Mouse (Mus musculus) limb, embryonic 10.5 days (tissue): ENCODE measurements around the gene Ankrd24. TPM values are rescaled to one million over a fixed set of nuclear protein-coding genes. Genes with fewer than 3 reads are reported as not detected.

Source experiments
- DNase-seq: peaks from one replicate; pipeline ENCODE4 v3.0.0-alpha.2; 2017; ENCODE audit warnings: low spot score
- H3K27ac ChIP-seq: fragments of 300-500 bp; sonication (generic); 2 replicates; pipeline ENCODE4 v1.5.1; 2016; ENCODE audit warnings: mild to moderate bottlenecking
- H3K27me3 ChIP-seq: fragments of 300-500 bp; sonication (generic); 2 replicates; pipeline ENCODE4 v1.6.1; 2016; ENCODE audit warnings: low read depth, mild to moderate bottlenecking; ENCODE audit not compliant: poor library complexity, severe bottlenecking
- H3K36me3 ChIP-seq: fragments of 300-500 bp; sonication (generic); 2 replicates; pipeline ENCODE4 v1.6.1; 2016; ENCODE audit warnings: mild to moderate bottlenecking, moderate library complexity
- H3K4me1 ChIP-seq: fragments of 300-500 bp; sonication (generic); 2 replicates; pipeline ENCODE4 v1.6.1; 2016
- H3K4me3 ChIP-seq: fragments of 300-500 bp; sonication (generic); 2 replicates; pipeline ENCODE4 v1.5.1; 2016; ENCODE audit warnings: mild to moderate bottlenecking, moderate library complexity
- H3K9me3 ChIP-seq: fragments of 300-500 bp; sonication (generic); replicated peaks from 2 replicates; pipeline ENCODE4 v1.6.1; 2016; ENCODE audit warnings: mild to moderate bottlenecking
- whole genome bisulfite sequencing: fragments of 180-500 bp; shearing (Covaris S2); methylation state at CpG from one replicate; pipeline ENCODE4 v1.1.7; 2016; 5-methylcytosine and 5-hydroxymethylcytosine counted together
- polyA plus RNA-seq: library from polyadenylated mRNA; unstranded; fragments of >200 nt; fragmentation: Nextera tagmentation; extraction: Ambion mirVana; gene quantifications from 2 replicates; pipeline ENCODE4 v1.2.1, GENCODE M21; 2016

Gene Ankrd24
- polyA plus RNA-seq, 1 experiment from 2014 or later: 8.6 TPM

GRCm38 (mm10) chr10:81598871-81599270, 29.5 kb upstream of the Ankrd24 start:
- H3K27ac ChIP-seq: peak overlapping the region; percentile 89; the same call in 1 of the 2 replicates
- no peaks in the 10 kb centered on the region for H3K36me3 ChIP-seq
- no peak for DNase-seq
- peaks cover 23% of the 10 kb centered on the region for H3K27me3 ChIP-seq
- H3K4me1 ChIP-seq: peaks cover 93% of the 10 kb centered on the region
- H3K9me3 ChIP-seq: no peaks in the 10 kb centered on the region
- WGBS: 36% methylated on average over 6 of the region's 6 CpGs
- no peak overlapping the region for H3K4me3 ChIP-seq

DNA sequence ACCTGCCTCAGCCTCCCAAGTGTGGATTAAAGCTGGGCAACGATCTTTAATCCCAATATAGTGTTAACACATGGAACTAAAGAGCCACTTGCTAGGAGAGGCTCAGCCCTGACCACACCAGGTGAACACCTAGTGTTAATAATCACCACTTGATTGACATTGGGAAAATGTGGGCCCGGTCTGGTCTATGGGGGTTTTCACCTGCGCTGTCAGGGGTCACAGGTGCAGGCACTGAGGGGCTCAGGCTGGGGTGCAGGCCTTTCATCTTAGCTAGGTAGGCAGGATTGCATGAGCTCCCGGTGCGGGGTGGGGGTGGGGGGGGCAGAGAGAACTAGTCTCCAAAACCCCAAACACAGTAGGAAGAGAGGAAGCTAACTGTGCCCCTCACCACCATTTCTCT, 28.7 kb upstream of the Ankrd24 start:
- 70% methylated on average over 5 of the region's 5 CpGs for WGBS
- no peak overlapping the region for H3K4me3 ChIP-seq
- H3K27ac ChIP-seq: peak overlapping the region; percentile 74; the same call in 1 of the 2 replicates
- H3K36me3 ChIP-seq: no peaks in the 10 kb centered on the region
- no peaks in the 10 kb centered on the region for H3K9me3 ChIP-seq
- peaks cover 16% of the 10 kb centered on the region for H3K27me3 ChIP-seq
- no peak for DNase-seq
- peaks cover 87% of the 10 kb centered on the region for H3K4me1 ChIP-seq

DNA sequence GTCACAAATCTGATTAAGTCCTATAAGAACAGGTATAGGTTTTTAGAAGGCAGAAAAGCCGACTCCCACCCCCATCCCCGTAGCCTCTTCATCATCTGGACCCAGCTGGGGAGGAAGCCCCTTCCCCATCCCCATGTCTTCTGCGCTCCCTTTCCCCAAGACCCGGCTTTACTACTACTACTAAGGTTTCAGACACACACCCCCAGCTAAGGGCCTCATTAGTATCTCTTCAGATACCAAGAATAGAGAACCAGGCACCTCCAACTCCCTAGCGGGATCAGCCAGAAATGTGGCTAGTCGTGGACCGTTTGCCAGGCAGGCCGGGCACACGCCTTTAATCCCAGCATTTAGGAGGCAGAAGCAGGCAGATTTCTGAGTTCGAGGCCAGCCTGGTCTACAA, 28.2 kb upstream of the Ankrd24 start:
- H3K27ac ChIP-seq: peak overlapping the region; percentile 74; the same call in 1 of the 2 replicates
- peaks cover 87% of the 10 kb centered on the region for H3K4me1 ChIP-seq
- 45% methylated on average over 10 of the region's 10 CpGs for WGBS
- DNase-seq: no peak
- H3K4me3 ChIP-seq: no peak overlapping the region
- H3K36me3 ChIP-seq: no peaks in the 10 kb centered on the region
- no peaks in the 10 kb centered on the region for H3K9me3 ChIP-seq
- peaks cover 11% of the 10 kb centered on the region for H3K27me3 ChIP-seq

DNA sequence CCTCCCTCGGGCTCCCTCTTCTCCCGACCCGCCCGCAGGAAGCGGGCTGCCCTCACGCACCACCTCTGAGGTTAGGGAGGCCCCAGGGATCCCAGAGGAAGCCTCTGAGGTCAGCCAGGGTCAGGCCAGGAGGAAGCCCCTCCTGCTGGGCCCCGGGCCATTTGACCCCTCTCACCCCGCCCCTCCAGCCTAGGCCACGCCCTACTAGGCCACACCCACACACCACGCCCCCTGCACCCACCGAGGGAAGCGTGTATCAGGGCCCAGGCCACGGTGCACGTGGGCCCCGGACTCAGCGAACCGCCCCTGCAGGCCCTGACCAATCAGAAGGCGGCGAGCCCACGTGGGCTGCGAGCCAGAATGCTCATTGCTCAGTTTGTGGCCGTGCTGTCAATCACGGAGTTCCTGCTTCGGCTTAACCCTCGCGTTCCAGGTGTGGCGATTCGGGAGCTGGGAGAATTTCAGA, 27.6 kb upstream of the Ankrd24 start, which contains the start of gene Tle6:
Gene Tle6 (minus strand): TSS at position 336 of the 466 bp plus-strand sequence.
- H3K9me3 ChIP-seq: no peaks in the 10 kb centered on the region

GRCm38 (mm10) chr10:81601396-81601905, 26.9 kb upstream of the Ankrd24 start:
- no peaks in the 10 kb centered on the region for H3K9me3 ChIP-seq
- peaks cover 81% of the 10 kb centered on the region for H3K4me1 ChIP-seq
- no peaks in the 10 kb centered on the region for H3K36me3 ChIP-seq
- no peaks in the 10 kb centered on the region for H3K27me3 ChIP-seq
- H3K4me3 ChIP-seq: peak overlapping the region; percentile 32
- 13% methylated on average over 7 of the region's 7 CpGs for WGBS
- H3K27ac ChIP-seq: peak overlapping the region; percentile 74
- DNase-seq: no peak

More for the DNA sequence above, 27.6 kb upstream of the Ankrd24 start, which contains the start of gene Tle6:
- DNase-seq: peak; percentile 100
- Histone ChIP-seq H3K4me1 (peaks cover 87% of the 10 kb centered on the region), H3K27me3 (peaks cover 4% of the 10 kb centered on the region), H3K36me3 (no peaks in the 10 kb centered on the region), H3K4me3 (peak within 1 kb of the TSS; percentile 32), H3K27ac (peak within 1 kb of the TSS; percentile 74)
- WGBS: 0% methylated on average over 28 of the region's 28 CpGs

GRCm38 (mm10) chr10:81602741-81603151, 25.6 kb upstream of the Ankrd24 start:
- 23% methylated on average over 4 of the region's 4 CpGs for WGBS
- H3K4me3 ChIP-seq: no peak overlapping the region
- no peaks in the 10 kb centered on the region for H3K36me3 ChIP-seq
- H3K9me3 ChIP-seq: no peaks in the 10 kb centered on the region
- peaks cover 76% of the 10 kb centered on the region for H3K4me1 ChIP-seq
- DNase-seq: no peak
- no peaks in the 10 kb centered on the region for H3K27me3 ChIP-seq
- H3K27ac ChIP-seq: no peak overlapping the region

- no peak for DNase-seq
- H3K4me3 ChIP-seq: peak overlapping the region; percentile 65; the same call in 1 of the 2 replicates
- peak overlapping the region; percentile 59 for H3K27ac ChIP-seq
- no peaks in the 10 kb centered on the region for H3K9me3 ChIP-seq
- peaks cover 60% of the 10 kb centered on the region for H3K4me1 ChIP-seq
- WGBS: 86% methylated on average over 12 of the region's 12 CpGs
- 0 out of 2 replicates have a peak, but pooled peaks cover 3% of the 10 kb centered on the region for H3K36me3 ChIP-seq
- no peaks in the 10 kb centered on the region for H3K27me3 ChIP-seq
Observed at GRCm38 (mm10) chr10:81604019-81604967, 24.0 kb upstream of the Ankrd24 start.

DNA sequence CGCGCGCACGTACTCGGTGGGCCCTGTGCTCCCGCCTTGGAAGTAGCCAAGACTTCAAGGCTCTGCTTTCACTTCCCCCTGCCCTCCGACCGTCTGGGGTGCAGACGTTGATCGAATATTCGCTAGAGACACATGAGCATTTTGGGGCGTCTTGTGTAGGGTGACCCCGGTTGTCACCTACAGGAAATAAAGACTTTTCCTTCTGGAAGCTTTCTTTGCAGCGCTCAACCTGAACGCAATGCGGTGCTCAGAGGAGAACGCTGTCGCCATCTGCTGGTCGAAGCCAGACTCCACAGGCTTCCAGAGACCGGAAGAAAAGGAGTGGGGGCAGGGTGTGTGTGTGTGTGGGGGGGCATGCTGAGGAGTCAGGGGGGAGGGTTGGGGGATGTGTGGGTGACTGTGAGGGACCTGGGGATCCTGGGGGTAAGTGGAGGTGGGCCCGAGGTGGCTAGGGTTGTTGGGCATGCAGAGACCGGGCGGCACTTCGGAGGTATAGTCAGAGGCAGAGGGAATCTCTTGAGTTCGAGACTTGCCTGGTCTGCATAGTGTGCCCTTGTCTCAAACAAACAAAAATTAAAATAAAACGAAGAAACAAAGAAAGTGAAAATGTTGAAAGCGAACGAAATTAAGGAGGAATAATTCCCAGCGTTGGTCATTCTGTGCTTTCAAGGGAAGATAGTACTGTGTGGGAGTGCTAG, 23.2 kb upstream of the Ankrd24 start:
- peak; percentile 91 for DNase-seq
- Histone ChIP-seq H3K9me3 (no peaks in the 10 kb centered on the region), H3K4me3 (peak overlapping the region; percentile 65), H3K36me3 (0 out of 2 replicates have a peak, but pooled peaks cover 3% of the 10 kb centered on the region), H3K27me3 (no peaks in the 10 kb centered on the region), H3K27ac (peak overlapping the region; percentile 59), H3K4me1 (peaks cover 52% of the 10 kb centered on the region)
- WGBS: 22% methylated on average over 29 of the region's 29 CpGs

DNA sequence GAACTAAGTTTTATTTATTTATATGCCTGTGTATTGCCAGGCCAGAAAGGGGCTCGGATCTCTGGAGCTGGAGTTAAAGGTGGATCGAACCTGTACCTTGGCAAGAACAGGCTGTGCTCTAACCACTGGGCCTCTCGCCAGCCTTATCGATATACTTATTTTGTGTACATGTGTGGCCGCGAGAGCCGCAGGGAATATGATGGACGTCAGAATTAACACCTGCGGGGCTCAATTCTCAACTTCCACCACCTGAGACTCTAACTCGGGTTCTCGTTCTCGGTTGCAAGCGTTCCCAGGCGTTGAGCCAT, 22.7 kb upstream of the Ankrd24 start:
- peak overlapping the region; percentile 65 for H3K4me3 ChIP-seq
- H3K27ac ChIP-seq: peak overlapping the region; percentile 59
- H3K4me1 ChIP-seq: peaks cover 47% of the 10 kb centered on the region
- H3K27me3 ChIP-seq: no peaks in the 10 kb centered on the region
- DNase-seq: no peak
- H3K9me3 ChIP-seq: no peaks in the 10 kb centered on the region
- H3K36me3 ChIP-seq: 0 out of 2 replicates have a peak, but pooled peaks cover 3% of the 10 kb centered on the region
- WGBS: 5% methylated on average over 14 of the region's 14 CpGs

- H3K4me1 ChIP-seq: peaks cover 42% of the 10 kb centered on the region
- peak within 1 kb of the TSS; percentile 65 for H3K4me3 ChIP-seq
- no peaks in the 10 kb centered on the region for H3K9me3 ChIP-seq
- DNase-seq: peak; percentile 89
- 1% methylated on average over 39 of the region's 39 CpGs for WGBS
- H3K27ac ChIP-seq: peak within 1 kb of the TSS; percentile 92
- H3K27me3 ChIP-seq: no peaks in the 10 kb centered on the region
- 0 out of 2 replicates have a peak, but pooled peaks cover 3% of the 10 kb centered on the region for H3K36me3 ChIP-seq
Observed at GRCm38 (mm10) chr10:81605974-81606751, 22.2 kb upstream of the Ankrd24 start, which contains the start of gene BC025920. TSS of gene BC025920 (plus strand) at chr10:81606270.

DNA sequence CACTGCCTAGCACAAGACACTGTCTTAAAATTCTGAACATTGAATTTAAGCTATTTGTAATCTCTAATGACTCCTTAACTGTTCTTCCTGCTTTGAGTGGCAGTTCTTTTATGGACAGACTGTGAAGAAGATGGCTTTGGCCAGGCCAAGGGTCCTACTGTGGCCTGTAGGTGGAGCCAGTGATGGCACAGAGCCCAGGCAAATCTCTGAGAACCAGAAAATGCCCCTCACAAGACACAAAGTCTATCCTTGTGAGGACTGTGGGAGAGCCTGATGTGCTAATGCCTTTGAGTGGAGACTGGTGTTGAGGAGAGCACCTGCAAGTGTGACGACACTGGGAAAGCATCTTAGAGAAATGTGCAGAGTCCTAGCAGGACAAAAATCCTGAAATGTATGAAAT, 20.0 kb upstream of the Ankrd24 start:
- 93% methylated on average over 1 of the region's 1 CpGs for WGBS
- no peaks in the 10 kb centered on the region for H3K27me3 ChIP-seq
- DNase-seq: no peak
- 0 out of 2 replicates have a peak, but pooled peaks cover 3% of the 10 kb centered on the region for H3K36me3 ChIP-seq
- no peaks in the 10 kb centered on the region for H3K9me3 ChIP-seq
- H3K4me1 ChIP-seq: peaks cover 27% of the 10 kb centered on the region
- H3K27ac ChIP-seq: no peak overlapping the region
- no peak overlapping the region for H3K4me3 ChIP-seq

- Histone ChIP-seq H3K9me3 (no peaks in the 10 kb centered on the region), H3K27me3 (no peaks in the 10 kb centered on the region), H3K36me3 (0 out of 2 replicates have a peak, but pooled peaks cover 3% of the 10 kb centered on the region), H3K4me1 (peaks cover 27% of the 10 kb centered on the region), H3K27ac (no peak overlapping the region), H3K4me3 (no peak overlapping the region)
- no peak for DNase-seq
- WGBS: 69% methylated on average over 3 of the region's 3 CpGs
Observed at GRCm38 (mm10) chr10:81612779-81613178, 15.6 kb upstream of the Ankrd24 start.
